Mouse (Mus musculus) cerebellum, postnatal 25 days (tissue): ENCODE results near the gene Arid3c.
A peak's percentile ranks its signal among the peaks of the same experiment; 100 is the strongest.
"Not testable (repeated sequence)": the region's sequence is repeated elsewhere in the genome, so short reads cannot be mapped to it uniquely, and the experiment has no call there.

ENCODE experiments used
- DNase-seq, 2 experiments: peaks; one replicate each; pipeline ENCODE4 v3.0.0; 2021; ENCODE audit warnings: mixed read lengths in 2 of 2

Arid3c gene

GRCm38 (mm10) chr4:41731052-41731765 is at the start of gene Arid3c:
Gene Arid3c (minus strand): TSS chr4:41731142.
- no peak for DNase-seq

- DNase-seq, result not testable (repeated sequence)
Measured at GRCm38 (mm10) chr4:41775840-41776239, 44.9 kb upstream of the Arid3c start.

- DNase-seq, result peak in 1 of 2 experiments; percentile 33
Measured at GRCm38 (mm10) chr4:41774506-41774905, 43.6 kb upstream of the Arid3c start.

GRCm38 (mm10) chr4:41774002-41774401 is 43.1 kb upstream of the Arid3c start, which contains the start of gene Ccl27a:
Gene Ccl27a (minus strand): TSS chr4:41774247.
- DNase-seq, result peak; percentile 83 to 88

DNA sequence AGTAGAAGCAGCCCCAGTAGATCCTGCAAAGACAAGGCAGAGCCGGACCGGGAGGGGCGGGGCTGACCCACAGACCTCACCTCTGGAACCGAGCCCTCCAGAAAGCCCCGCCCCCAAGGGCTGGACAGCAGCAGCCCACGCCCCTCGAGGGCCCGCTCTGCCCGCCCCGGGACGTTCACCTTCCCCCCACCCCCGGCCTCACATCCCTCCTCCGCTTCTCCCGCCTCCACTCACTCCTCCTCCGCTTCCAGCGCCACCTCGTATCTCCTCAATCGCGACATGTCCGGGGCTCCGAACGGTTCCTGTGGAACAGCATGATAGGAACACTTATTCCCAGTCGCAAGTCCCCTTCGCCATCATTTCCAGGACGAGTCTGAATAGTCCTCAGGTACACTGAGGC is 42.6 kb upstream of the Arid3c start:
- peak; percentile 74 to 77 for DNase-seq

DNA sequence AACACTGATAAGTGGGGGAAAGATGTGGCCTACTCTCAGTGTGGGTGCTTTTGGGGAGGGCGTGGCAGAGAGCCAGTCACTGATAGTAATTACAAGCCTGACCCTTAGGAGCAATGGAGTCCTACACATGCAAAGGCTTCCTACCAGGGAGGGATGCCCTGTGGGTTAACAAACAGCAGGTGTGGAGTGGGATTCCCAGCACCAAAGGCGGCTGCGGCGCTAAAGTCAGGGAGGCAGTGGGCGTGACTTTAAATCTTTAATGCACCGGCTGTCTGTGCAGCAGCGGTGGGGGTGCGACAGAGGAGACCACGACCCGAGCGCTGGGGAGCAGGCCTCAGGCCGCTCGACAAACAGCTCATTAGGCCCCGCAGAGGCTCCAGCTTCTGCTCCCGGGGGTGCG is 42.0 kb upstream of the Arid3c start:
- not testable (repeated sequence) for DNase-seq

DNA sequence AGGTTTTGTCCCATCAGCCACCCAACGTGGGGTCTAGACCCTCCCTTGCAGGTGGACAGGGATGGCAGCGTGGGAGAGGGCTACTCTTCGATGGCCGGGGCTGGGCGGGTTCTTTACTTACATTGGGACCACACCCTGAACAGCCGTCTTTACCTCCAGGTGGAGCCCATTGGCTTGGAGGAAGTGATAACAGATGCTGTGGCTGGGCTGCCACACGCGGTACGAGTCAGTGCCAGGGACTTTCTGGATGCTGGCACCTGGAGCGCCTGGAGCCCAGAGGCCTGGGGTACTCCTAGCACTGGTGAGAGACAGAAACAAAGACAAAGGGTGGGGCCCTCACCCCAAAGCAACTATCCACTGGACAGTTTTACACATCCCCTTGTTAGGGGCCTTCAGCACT is 36.4 kb upstream of the Arid3c start:
- peak in 1 of 2 experiments; percentile 31 for DNase-seq

DNA sequence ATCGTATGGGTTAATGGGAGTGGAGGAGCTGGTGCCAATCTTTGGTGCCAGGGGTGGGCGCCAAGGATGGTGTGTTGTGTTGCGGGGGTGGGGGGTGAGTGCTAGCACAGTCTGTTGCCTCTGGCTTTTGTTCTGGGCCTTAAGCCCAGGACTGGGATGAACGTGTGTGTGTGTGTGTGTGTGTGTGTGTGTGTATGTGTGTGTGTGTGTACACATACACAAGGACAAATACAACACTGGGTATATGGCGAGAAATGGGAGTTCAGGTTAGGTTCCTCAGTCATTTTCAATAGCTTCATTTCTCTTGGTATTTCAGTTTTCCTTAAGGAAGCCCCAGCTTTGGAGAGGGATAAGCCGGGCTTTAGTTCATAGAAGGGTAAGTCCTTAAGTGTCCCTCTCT is 32.2 kb upstream of the Arid3c start:
- DNase-seq, result not testable (repeated sequence)

GRCm38 (mm10) chr4:41762688-41763114 is 31.8 kb upstream of the Arid3c start:
- peak; percentile 57 to 71 for DNase-seq

- peak in 1 of 2 experiments; percentile 42 for DNase-seq
Measured at GRCm38 (mm10) chr4:41762099-41762687, 31.3 kb upstream of the Arid3c start.

- no peak for DNase-seq
Measured at GRCm38 (mm10) chr4:41761680-41762079, 30.7 kb upstream of the Arid3c start.

- peak in 1 of 2 experiments; percentile 43 for DNase-seq
Measured at GRCm38 (mm10) chr4:41760911-41761310, 30.0 kb upstream of the Arid3c start.

- DNase-seq, result peak; percentile 93 to 96
Measured at GRCm38 (mm10) chr4:41760288-41760721, 29.4 kb upstream of the Arid3c start.

DNA sequence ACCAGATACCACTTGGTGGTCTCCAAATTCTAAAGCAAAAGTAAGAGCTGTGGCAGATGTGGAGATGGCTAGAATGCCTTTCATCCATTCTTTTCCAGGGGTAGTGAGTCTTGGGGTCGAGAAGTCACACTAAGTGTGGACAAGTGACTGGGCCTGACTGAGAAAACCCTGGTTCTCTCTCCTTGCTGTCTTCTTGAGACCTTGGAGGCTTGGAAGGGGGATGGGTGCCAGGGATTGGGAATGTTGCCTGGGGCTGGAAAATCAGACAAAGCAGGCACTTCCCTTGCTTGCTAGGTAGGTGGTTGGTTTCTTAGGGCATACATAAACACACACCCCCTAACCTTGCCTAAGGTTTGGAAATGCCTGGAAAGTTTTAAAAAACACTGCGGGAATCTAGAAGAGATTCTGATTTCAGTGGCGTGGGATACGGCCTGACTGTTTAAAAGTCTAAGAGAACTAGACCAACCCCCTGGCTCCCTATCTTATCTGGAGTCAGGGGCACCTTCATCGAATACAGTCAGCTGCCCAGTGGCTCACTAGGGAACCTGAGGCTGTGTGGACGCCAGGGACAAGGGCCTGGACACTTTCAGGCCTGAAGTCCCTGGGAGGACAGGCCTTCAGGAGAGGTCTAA is 28.8 kb upstream of the Arid3c start:
- peak in 1 of 2 experiments; percentile 50 for DNase-seq

- DNase-seq, result peak in 1 of 2 experiments; percentile 63
Measured at GRCm38 (mm10) chr4:41759206-41759605, 28.3 kb upstream of the Arid3c start.

- no peak for DNase-seq
Measured at GRCm38 (mm10) chr4:41758701-41759100, 27.8 kb upstream of the Arid3c start.

DNA sequence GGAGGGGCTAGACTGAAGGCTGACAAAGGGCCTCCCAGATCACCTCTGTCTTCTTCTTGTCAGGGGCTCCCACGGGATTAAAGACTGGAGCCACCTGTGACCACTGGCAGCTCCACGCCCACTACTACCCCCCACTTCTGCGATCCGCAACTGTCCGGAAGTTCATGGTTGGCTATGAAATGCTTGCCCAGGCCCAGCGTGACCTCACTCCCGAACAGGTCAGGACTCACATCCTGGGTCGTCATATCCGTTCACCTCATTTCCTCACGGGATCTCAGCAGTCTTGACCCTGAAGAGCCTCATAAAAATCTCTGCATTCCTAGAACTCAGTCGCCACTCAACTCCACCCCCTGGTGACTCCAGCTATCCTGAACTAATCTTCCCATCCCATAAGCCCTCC is 27.1 kb upstream of the Arid3c start:
- no peak for DNase-seq

DNA sequence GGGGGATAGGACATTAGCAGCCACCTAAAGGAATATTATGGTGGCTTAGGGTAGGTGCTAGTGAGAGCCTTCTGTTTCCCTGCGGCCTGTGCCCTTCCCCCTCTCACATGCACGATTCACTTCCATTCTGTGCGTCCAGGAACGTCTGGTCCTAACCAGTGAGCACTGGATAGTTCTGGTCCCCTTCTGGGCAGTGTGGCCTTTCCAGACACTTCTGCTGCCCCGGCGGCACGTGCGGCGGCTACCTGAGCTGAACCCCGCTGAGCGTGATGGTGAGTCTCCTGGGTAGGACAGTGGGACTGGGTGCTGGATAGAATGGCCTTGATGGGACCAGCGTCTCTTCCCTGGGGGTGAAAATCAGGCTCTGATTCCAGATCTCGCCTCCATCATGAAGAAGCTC is 26.4 kb upstream of the Arid3c start:
- DNase-seq, result peak in 1 of 2 experiments; percentile 31

- DNase-seq, result no peak
Measured at GRCm38 (mm10) chr4:41756440-41756839, 25.5 kb upstream of the Arid3c start.

DNA sequence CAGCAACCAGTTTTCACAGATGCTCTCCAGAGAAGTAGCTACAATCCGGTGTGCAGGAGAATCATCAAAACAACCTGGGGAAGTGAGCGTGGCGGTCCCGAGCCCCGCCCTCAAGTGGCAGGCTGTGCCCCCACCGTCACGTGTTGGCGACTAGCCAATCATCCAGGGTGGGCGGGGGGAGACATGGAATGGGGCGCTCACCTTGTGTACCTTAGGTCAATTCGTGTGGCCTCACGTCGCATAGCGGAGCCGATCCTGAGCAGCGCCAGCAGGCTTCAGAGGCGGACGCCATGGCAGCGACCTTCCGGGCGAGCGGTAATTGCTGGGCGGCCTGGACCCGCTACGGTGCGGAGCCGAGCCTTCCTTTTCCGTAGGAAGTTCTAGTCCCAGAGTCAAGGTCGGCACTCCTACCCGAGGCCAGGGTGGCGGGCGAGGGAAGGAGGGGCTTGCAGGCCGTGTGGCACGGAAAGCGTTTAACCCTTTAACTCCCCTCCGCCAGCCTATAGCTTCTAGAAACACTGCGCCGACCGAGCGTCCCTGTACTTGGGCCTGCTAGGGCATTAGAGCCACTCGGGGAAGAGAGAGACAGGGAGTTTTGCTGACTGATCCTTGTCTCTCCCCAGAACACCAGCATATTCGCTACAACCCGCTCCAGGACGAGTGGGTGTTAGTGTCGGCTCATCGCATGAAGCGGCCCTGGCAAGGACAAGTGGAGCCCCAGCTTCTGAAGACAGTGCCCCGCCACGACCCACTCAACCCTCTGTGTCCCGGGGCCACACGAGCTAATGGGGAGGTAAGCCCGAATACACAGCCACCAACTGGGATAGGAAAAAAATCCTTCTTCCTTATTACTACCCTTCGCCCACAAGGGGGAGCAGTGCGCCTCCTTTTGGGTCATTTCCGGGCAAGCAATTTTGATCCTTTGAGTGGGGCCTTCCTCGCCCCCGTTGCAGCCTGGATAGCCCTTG is 24.7 kb upstream of the Arid3c start, which contains the start of gene Sigmar1:
Sigmar1 (minus strand) TSS at position 820 of the 968 bp plus-strand sequence.
- DNase-seq, result peak; percentile 91 to 92

- peak in 1 of 2 experiments; percentile 86 for DNase-seq
Measured at GRCm38 (mm10) chr4:41754797-41755337, 23.9 kb upstream of the Arid3c start, which contains the start of gene Galt. Gene Galt (plus strand): TSS chr4:41755228.

- DNase-seq, result no peak
Measured at GRCm38 (mm10) chr4:41745021-41745420, 14.1 kb upstream of the Arid3c start.
